Mouse (Mus musculus): ENCODE data around the gene Rdh16f2. TPM values are rescaled to one million over a fixed set of nuclear protein-coding genes. Genes with fewer than 3 reads are reported as not detected.
"Not testable (repeated sequence)": the region's sequence is repeated elsewhere in the genome, so short reads cannot be mapped to it uniquely, and the experiment has no call there.

Rdh16f2 gene
- total RNA-seq, 4 experiments from 2014 or later: not detected

- DNase-seq: not testable (repeated sequence)
Observed at GRCm38 (mm10) chr10:127893163-127894022, 27.1 kb downstream of the Rdh16f2 start.

GRCm38 (mm10) chr10:127896705-127897104, 30.4 kb downstream of the Rdh16f2 start:
- DNase-seq: no peak

- DNase-seq: no peak
Observed at GRCm38 (mm10) chr10:127897506-127897905, 31.2 kb downstream of the Rdh16f2 start.

- DNase-seq: no peak
Observed at GRCm38 (mm10) chr10:127898218-127898617, 31.9 kb downstream of the Rdh16f2 start, which contains the start of gene Sdr9c7. Sdr9c7 (plus strand) TSS chr10:127898518.

- DNase-seq: no peak
Observed at GRCm38 (mm10) chr10:127899783-127900182, 33.5 kb downstream of the Rdh16f2 start.

GRCm38 (mm10) chr10:127901751-127902150, 35.5 kb downstream of the Rdh16f2 start:
- no peak for DNase-seq

- DNase-seq: peak; percentile 63
Observed at GRCm38 (mm10) chr10:127903116-127903515, 36.8 kb downstream of the Rdh16f2 start.

- peak; percentile 72 for DNase-seq
Observed at GRCm38 (mm10) chr10:127904718-127905446, 38.6 kb downstream of the Rdh16f2 start.

GRCm38 (mm10) chr10:127906138-127906537, 39.9 kb downstream of the Rdh16f2 start:
- DNase-seq: no peak

- DNase-seq: no peak
Observed at GRCm38 (mm10) chr10:127907386-127907951, 41.2 kb downstream of the Rdh16f2 start.

GRCm38 (mm10) chr10:127915578-127915977, 49.3 kb downstream of the Rdh16f2 start:
- no peak for DNase-seq

GRCm38 (mm10) chr10:127917183-127917582, 50.9 kb downstream of the Rdh16f2 start:
- DNase-seq: not testable (repeated sequence)

GRCm38 (mm10) chr10:127917651-127918050, 51.4 kb downstream of the Rdh16f2 start:
- no peak for DNase-seq

GRCm38 (mm10) chr10:127922241-127922640, 56.0 kb downstream of the Rdh16f2 start:
- DNase-seq: no peak

GRCm38 (mm10) chr10:127923024-127923423, 56.8 kb downstream of the Rdh16f2 start:
- no peak for DNase-seq

- no peak for DNase-seq
Observed at GRCm38 (mm10) chr10:127924597-127925378, 58.5 kb downstream of the Rdh16f2 start.

Other genes with a start within 250 kb of the Rdh16f2 start
- gene Lrp1, start 245.3 kb upstream of the Rdh16f2 start, total RNA-seq (2022): 100 to 1,000 TPM; 212 to 271 (median 242) TPM
- 100 to 1,000 TPM in 3 of 4 experiments, 10 to 100 TPM in 1; 96.7 to 113 (median 107) TPM for gene Stat6, start 223.5 kb upstream of the Rdh16f2 start, total RNA-seq (2022)
- gene Nemp1, start 199.6 kb upstream of the Rdh16f2 start, total RNA-seq (2022): 10 to 100 TPM in 2 of 4 experiments, 1 to 10 TPM in 2; 6.3 to 10.6 (median 9.6) TPM
- 10 to 100 TPM; 20.0 to 33.6 (median 26.8) TPM for gene Nab2, start 197.9 kb upstream of the Rdh16f2 start, total RNA-seq (2022)
- gene Myo1a, start 161.3 kb upstream of the Rdh16f2 start, total RNA-seq (2022): 10 to 100 TPM in 2 of 4 experiments, under 1 TPM in 2; 0.75 to 72.1 (median 30.0) TPM
- not detected for gene Tac2, start 142.0 kb upstream of the Rdh16f2 start, total RNA-seq (2022)
- 10 to 100 TPM; 11.9 to 20.9 (median 15.8) TPM for gene Zbtb39, start 126.9 kb upstream of the Rdh16f2 start, total RNA-seq (2022)
- gene Gpr182, start 114.7 kb upstream of the Rdh16f2 start, total RNA-seq (2022): 10 to 100 TPM in 3 of 4 experiments, 1 to 10 TPM in 1; 9.8 to 13.2 (median 10.4) TPM
- gene Rdh1, start 106.8 kb upstream of the Rdh16f2 start, total RNA-seq (2022): 1 to 10 TPM; 4.0 to 5.4 (median 4.4) TPM
- 1 to 10 TPM; 4.8 to 9.8 (median 6.6) TPM for gene Rdh16f1, start 106.7 kb upstream of the Rdh16f2 start, total RNA-seq (2022)
- under 1 TPM in 1 of 4 experiments, not detected in 3; 0.38 TPM for gene Rdh9, start 90.1 kb upstream of the Rdh16f2 start, total RNA-seq (2022)
- gene Rdh16, start 65.3 kb upstream of the Rdh16f2 start, total RNA-seq (2022): 1 to 10 TPM in 1 of 4 experiments, under 1 TPM in 3; 0.55 to 2.9 (median 0.78) TPM
- under 1 TPM in 3 of 4 experiments, not detected in 1; 0.20 to 0.38 (median 0.24) TPM for gene Rdh19, start 16.5 kb upstream of the Rdh16f2 start, total RNA-seq (2022)
- under 1 TPM in 2 of 4 experiments, not detected in 2; 0.19 to 0.20 TPM for gene Rdh7, start 22.3 kb downstream of the Rdh16f2 start, total RNA-seq (2022)
- 1 to 10 TPM in 1 of 4 experiments, under 1 TPM in 3; 0.64 to 1.6 (median 0.72) TPM for gene Sdr9c7, start 32.0 kb downstream of the Rdh16f2 start, total RNA-seq (2022)
- under 1 TPM in 1 of 4 experiments, not detected in 3; 0.51 TPM for gene Hsd17b6, start 141.1 kb downstream of the Rdh16f2 start, total RNA-seq (2022)
- 1 to 10 TPM; 2.1 to 3.5 (median 3.0) TPM for gene Prim1, start 148.7 kb downstream of the Rdh16f2 start, total RNA-seq (2022)
- gene Naca, start 169.1 kb downstream of the Rdh16f2 start, total RNA-seq (2022): 100 to 1,000 TPM; 560 to 666 (median 578) TPM
- gene Ptges3, start 192.5 kb downstream of the Rdh16f2 start, total RNA-seq (2022): 100 to 1,000 TPM; 128 to 203 (median 146) TPM
- 1,000 to 10,000 TPM; 1,737 to 2,601 (median 2,176) TPM for gene Atp5b, start 216.8 kb downstream of the Rdh16f2 start, total RNA-seq (2022)
- 10 to 100 TPM; 52.9 to 78.0 (median 62.7) TPM for gene Baz2a, start 225.1 kb downstream of the Rdh16f2 start, total RNA-seq (2022)

All from adrenal gland, adult 8-10 months (tissue).